Mouse (Mus musculus): Measurements from ENCODE around the gene B9d1. TPM values are rescaled to one million over a fixed set of nuclear protein-coding genes. Genes with fewer than 3 reads are reported as not detected.

The B9d1 gene
- polyA plus RNA-seq, 1 experiment from 2014 or later = 44.4 TPM

DNA sequence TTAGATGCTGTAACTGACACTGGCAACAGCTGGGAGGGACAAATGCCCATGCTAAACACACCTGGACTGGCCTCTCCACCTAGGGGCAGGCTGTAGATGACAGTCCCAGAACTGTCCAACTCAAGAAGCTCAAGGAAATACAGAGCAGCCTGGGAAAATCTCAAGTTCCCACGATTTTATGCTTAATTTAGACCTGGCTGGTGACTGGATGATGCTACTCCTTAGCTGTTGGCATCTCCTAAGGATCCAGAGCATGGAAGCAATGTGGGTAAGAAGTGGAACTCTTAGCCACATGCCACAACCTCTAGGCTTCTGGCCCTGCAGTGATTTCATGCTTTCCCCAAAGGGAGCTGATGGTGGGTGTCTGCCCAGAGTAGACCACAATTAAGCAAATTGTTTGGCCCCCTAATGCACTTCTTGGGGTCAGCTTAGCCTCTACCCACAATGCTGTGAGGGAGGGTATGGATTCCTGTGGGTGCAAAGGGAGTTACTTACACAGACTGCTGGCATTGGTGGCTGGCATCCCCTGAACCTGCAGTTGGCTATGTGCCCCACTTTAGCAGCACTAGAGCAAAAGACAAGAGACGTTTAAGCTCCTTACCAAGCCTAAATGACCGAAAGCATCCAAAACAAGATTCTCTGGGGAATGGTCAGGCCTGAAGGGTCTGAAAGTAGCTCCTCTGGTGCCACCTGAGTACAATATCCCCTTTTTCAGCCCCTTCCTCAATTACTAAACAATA, 48.2 kb downstream of the B9d1 start:
- H3K27ac ChIP-seq (replicated peaks) = no peak overlapping the region
- H3K4me3 ChIP-seq = no peak overlapping the region
- no peaks in the 10 kb centered on the region; the same call in 1 of the 2 replicates for H3K36me3 ChIP-seq (replicated peaks)
- no peaks in the 10 kb centered on the region for H3K27me3 ChIP-seq (replicated peaks; ENCODE audit: low read depth, poor library complexity, severe bottlenecking)
- DNase-seq (ENCODE audit: low spot score) = no peak
- no peaks in the 10 kb centered on the region; the same call in 1 of the 2 replicates for H3K4me1 ChIP-seq
- 78% methylated on average over 3 of the region's 3 CpGs for WGBS
- no peaks in the 10 kb centered on the region for H3K9me3 ChIP-seq

DNA sequence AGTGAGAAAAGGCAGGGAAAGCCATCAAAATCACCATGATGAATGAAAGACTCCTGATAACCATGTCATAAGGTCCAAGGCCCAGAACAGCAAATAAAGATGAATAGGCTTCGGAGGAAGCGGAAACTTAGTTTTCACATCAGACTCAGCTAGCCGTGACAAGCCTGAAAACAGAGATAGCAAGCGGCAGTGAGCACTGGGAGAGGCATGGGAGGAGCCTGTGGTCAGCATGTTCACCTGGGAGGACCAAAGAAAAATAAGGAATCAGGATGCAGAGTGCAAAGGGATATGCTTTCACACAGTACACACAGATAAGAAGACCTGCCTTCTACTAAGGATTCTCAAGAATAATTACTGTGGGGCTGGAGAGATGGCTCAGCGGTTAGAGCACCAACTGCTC, 54.6 kb downstream of the B9d1 start:
- 89% methylated on average over 5 of the region's 5 CpGs for WGBS

DNA sequence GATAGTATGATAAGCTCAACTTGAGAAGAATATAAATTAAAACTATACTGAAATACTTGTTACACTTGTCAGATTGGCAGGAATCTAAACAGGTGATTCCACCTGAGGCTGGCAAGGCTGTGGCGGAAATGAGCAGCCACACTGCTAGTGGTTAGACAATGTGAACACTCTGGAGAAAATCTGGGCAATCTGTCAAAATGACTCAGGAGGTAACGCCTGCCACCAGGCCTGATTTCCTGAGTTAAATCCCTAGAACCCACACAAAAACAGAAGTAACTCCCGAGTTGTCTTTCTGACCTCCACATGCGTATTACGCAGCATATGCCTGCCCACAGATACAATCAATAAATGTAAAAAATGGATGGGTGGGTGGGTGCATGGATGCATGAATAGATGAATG, 57.5 kb downstream of the B9d1 start:
- WGBS = 84% methylated on average over 5 of the region's 5 CpGs
- Histone ChIP-seq H3K36me3 (replicated peaks) (no peaks in the 10 kb centered on the region), H3K4me1 (peaks cover 7% of the 10 kb centered on the region; the same call in 1 of the 2 replicates), H3K4me3 (no peak overlapping the region), H3K9me3 (no peaks in the 10 kb centered on the region), H3K27me3 (replicated peaks; ENCODE audit: low read depth, poor library complexity, severe bottlenecking) (no peaks in the 10 kb centered on the region), H3K27ac (replicated peaks) (no peak overlapping the region)
- no peak for DNase-seq (ENCODE audit: low spot score)

More for the DNA sequence above, 54.6 kb downstream of the B9d1 start:
- Histone ChIP-seq H3K9me3 (no peaks in the 10 kb centered on the region), H3K27me3 (replicated peaks; ENCODE audit: low read depth, poor library complexity, severe bottlenecking) (no peaks in the 10 kb centered on the region), H3K4me3 (no peak overlapping the region), H3K27ac (replicated peaks) (no peak overlapping the region), H3K4me1 (peaks cover 7% of the 10 kb centered on the region; the same call in 1 of the 2 replicates), H3K36me3 (replicated peaks) (no peaks in the 10 kb centered on the region)
- no peak for DNase-seq (ENCODE audit: low spot score)

Other genes starting within 250 kb of the B9d1 start
- gene Aldh3a2, start 237.7 kb upstream of the B9d1 start, polyA plus RNA-seq (2016; fragmentation: Nextera tagmentation; extraction: Ambion mirVana) = 16.7 and 17.6 TPM in 2 replicates
- not detected in 2 replicates for gene Slc47a2, start 162.3 kb upstream of the B9d1 start, polyA plus RNA-seq (2016; fragmentation: Nextera tagmentation; extraction: Ambion mirVana)
- 0.05 and 0.08 TPM in 2 replicates for gene Slc47a1, start 126.8 kb upstream of the B9d1 start, polyA plus RNA-seq (2016; fragmentation: Nextera tagmentation; extraction: Ambion mirVana)
- 0.49 and 1.00 TPM in 2 replicates for gene Rnf112, start 51.0 kb upstream of the B9d1 start, polyA plus RNA-seq (2016; fragmentation: Nextera tagmentation; extraction: Ambion mirVana)
- gene Mfap4, start 19.7 kb upstream of the B9d1 start, polyA plus RNA-seq (2016; fragmentation: Nextera tagmentation; extraction: Ambion mirVana) = 119 and 163 TPM in 2 replicates
- 97.4 and 103 TPM in 2 replicates for gene Mapk7, start 10.7 kb upstream of the B9d1 start, polyA plus RNA-seq (2016; fragmentation: Nextera tagmentation; extraction: Ambion mirVana)
- 24.7 and 25.4 TPM in 2 replicates for gene Epn2, start 74.5 kb downstream of the B9d1 start, polyA plus RNA-seq (2016; fragmentation: Nextera tagmentation; extraction: Ambion mirVana)
- gene Grap, start 148.1 kb downstream of the B9d1 start, polyA plus RNA-seq (2016; fragmentation: Nextera tagmentation; extraction: Ambion mirVana) = 6.0 and 6.5 TPM in 2 replicates
- gene Fam83g, start 178.9 kb downstream of the B9d1 start, polyA plus RNA-seq (2016; fragmentation: Nextera tagmentation; extraction: Ambion mirVana) = 2.2 and 2.3 TPM in 2 replicates
- 0.14 TPM in 1 of 2 replicates, not detected in the other for gene Slc5a10, start 215.7 kb downstream of the B9d1 start, polyA plus RNA-seq (2016; fragmentation: Nextera tagmentation; extraction: Ambion mirVana)